Mouse (Mus musculus): ENCODE results near the gene Grin2a.

Gene Grin2a

DNA sequence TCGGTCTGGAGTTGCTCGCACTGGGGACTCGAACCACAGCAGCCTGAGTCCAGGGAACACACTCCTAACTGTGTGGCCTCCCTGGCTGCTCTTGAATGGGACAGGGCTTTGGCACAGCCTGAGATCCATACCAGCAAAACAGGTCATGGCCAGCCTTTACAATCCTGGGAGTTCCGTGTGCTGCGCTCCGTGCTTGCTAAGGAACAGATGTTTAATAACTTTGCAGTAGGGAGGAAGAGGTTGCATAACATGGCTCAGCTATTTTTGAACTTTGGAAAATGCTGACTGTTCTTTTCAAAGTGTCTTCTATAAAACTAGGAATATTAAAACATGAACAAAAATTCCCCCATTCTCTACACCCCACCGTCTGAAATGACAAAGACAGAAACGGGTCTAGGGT is 238.5 kb downstream of the Grin2a start:
- in situ Hi-C loops (cut with MboI, MseI), result no loop called here

DNA sequence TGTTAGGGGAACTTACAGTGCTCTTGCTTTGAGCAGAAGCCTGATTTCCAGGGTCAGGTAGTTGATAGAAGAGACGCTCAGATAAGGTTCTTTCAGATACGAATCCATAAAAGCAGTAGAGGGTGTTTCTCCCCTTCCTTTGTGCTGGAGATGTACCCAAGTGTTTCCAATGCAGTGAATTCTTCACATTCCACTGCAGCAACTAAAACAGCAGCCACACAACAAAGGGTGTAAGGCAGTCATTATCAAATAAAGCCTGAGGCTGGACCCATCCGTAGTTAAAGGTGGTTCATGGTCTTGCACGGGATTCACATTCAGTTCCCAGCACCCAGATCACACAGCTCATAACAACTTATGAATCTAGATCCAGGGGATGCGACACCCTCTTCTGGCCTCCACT is 241.3 kb downstream of the Grin2a start:
- in situ Hi-C loops (cut with MboI, MseI), result no loop called here

DNA sequence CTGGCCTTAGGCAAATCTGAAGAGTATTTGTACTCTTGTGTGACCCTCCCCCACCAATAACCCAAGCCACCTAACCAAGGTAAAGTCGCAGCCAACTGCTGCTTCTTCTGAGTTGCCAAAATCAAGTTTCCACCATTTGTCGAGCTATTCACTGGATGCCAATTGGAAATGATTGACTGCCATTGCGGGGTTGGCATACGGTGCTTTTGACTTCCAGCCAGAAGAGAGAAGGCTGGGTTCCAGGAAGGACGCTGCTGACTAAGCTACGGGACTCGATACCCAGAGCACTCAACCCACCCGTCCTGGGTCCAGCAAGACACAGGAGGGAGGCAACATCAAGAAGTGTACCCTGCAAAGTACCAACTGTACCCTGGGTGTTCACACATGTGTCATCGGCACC is 242.3 kb downstream of the Grin2a start:
- in situ Hi-C loops (cut with MboI, MseI), result no loop called here

DNA sequence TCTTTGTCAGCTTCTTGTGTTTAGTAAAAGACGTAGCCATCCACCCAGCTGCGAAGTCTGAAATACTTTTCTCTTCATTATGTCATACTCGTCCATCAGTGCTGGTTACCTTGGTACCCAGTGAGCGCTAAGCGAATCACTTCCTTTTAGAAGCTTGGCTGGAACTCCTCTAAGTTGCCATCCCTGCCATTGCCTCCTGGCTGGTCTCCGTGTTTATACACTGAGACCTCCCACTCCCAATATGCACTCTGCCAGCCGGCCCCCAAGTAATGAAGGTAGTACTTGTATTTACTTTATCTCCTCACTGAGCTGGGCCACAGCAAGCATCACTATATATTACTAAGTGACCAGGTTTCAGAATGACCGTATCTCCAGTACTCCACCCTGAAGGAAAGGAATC is 242.8 kb downstream of the Grin2a start:
- in situ Hi-C loops (cut with MboI, MseI), result no loop called here

DNA sequence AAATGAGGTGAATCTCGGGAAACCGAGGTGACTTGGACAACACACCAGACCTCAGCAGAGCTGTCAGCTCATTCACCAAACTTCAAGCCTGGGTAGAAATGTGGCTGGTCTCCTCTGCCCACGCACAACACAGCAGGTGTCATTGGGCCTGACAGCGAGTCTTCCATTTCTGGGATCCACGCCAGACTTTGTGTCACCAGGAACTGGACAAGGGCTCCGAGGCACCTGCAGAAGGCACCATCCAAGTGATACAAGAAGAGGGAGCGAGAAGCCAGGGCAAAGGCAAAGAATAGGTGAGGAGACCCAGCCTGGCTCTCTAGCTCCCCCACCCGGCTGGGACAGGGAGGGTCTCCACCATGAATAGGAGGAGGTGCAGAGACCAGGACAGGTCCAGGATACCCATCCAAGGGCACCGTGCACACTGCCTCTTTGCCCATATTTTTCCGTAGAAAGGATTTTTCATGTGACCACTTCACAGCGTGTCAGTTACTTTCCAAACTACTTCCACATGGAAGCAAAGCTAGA is 244.3 kb downstream of the Grin2a start:
- in situ Hi-C loops (cut with MboI, MseI), result no loop called here

- in situ Hi-C loops (cut with MboI, MseI), result no loop called here
These were observed 245.7 kb downstream of the Grin2a start for GRCm38 (mm10) chr16:9749661-9750060.

- in situ Hi-C loops (cut with MboI, MseI), result no loop called here
These were observed 252.9 kb downstream of the Grin2a start for GRCm38 (mm10) chr16:9742443-9742842.

DNA sequence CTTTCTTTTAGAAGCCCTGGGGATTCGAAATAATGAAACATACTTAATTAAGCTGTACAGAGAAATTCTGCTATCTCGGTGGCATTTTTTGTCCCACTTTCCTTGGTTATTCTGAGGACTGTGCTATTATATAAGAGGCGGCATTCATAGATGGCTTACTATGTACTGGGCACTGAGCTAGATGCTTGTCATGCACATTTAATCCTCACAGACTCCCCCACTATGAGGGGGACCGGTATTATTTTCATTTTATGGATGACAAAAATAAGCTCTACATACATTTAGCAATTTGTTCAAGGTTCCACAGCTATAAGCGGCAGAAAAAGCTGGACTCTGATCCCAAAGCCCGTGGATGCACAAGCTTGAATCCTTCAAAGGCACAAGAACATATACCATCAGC is 256.7 kb downstream of the Grin2a start:
- in situ Hi-C loops (cut with MboI, MseI), result no loop called here

DNA sequence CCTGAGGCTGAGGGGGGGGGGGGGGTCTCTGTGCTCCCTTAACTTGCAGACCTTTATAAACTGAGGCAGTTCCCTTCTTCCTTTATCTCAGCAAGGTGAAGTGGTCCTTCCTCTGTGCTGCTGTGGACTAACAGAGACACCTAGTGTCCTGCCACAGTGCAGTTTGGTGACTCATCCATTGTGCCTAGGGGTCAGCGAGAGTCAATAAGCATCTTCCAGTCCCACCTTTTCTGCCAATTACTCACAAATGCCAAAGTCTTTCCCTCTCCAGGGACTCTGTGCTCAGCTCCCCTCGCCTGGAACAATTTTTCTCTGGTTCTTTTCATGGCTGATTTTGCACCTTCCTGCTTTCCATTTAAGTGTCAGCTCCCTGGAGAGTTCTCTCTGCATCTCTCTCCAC is 258.2 kb downstream of the Grin2a start:
- in situ Hi-C loops (cut with MboI, MseI), result no loop called here

DNA sequence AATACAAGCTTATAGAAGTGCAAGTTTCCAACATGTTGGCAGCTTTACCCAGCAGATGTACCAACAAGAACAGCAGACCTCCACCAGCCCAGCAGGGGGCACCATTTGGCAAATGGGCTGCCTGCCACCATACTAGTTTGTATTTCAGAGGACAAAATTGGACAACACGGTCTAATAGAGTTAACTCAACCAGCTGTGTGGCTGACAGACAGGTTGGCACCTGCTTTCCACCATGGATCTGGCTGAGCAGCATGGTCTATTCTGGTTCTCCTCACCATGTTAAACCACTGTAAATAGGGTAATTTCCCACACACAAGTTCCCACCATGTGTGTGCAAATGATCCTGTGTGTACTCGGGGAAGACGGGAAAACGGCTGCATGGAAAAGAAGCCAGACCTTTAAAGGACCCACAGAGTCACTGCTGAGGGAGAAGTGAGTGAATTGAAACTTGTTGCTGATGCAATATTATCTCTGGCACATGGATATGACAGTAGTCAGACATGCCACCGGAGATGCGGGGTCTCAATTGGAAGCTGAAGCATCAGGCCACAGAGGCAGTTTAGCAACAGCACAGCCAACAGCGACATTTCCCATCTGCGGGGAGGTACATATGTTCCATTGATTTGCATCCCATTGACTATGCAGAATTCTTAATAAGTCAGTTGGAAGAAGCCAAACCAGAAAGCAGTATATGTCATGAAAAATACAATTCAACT is 259.8 kb downstream of the Grin2a start:
- in situ Hi-C loops (cut with MboI, MseI), result no loop called here

DNA sequence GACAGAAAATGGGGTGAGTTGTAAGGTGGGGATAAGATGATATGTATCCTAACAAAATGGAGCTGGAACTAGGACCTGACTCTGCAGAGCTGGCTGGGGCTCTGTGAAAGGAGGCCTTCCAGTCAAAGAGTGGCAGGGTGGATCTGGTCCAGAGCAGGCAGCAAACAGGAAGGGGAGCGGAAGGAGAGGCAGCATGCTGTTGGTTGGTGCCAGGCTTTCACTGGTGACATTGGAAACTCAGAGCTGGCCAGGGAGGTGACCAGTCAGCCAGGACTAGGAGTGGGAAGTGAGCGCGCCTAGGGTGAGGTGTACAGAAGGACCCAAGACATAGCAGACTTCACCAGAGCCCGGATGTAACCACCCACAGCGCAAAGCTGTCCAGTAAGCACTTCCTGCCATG is 267.8 kb downstream of the Grin2a start:
- in situ Hi-C loops (cut with MboI, MseI), result no loop called here

DNA sequence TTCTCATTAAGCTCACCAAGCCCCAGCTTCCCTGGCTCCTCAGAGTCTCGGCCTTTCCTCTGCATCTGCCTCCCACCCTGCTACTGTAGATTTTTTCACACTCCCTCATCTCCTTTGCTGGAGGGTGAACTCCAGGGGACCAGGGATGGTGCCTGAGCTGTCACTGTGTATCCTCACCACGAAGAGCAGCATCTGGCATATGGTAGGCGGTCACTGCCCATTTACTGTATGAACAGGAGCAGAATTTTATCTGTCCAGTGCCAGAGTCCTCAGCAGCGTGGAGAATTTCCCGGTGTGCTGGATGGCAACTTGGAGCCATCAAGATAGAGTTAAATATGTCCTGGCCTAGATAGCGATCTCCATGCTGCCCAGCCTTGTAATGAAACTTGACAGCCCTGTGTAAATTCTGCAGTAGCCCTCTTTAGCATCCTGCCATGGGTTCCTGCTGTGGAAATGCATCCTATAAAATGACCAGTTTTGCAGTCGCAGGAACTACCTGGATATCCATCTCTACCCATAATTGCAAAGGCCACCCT is 269.7 kb downstream of the Grin2a start:
- in situ Hi-C loops (cut with MboI, MseI), result no loop called here

GRCm38 (mm10) chr16:9711398-9711797 is 284.0 kb downstream of the Grin2a start:
- in situ Hi-C loops (cut with MboI, MseI), result no loop called here

DNA sequence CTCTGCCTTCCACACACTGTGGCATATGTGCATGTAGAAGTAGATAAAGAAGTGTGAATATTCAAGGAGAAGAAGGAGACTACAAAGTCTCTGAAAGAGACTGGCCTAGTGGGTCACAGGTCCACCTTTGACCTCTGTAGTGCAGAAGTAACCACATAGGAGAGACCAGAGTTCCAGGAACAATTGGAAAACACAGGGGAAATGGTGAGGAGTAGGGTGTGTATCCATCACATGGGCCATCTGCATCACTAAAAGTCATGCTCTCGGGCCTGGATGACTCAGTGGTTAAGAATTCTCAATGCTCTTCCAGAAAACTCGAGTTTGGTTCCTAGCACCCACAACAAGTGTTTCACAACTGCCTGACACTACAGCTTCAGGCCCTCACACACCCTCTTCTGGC is 285.4 kb downstream of the Grin2a start:
- in situ Hi-C loops (cut with MboI, MseI), result no loop called here

DNA sequence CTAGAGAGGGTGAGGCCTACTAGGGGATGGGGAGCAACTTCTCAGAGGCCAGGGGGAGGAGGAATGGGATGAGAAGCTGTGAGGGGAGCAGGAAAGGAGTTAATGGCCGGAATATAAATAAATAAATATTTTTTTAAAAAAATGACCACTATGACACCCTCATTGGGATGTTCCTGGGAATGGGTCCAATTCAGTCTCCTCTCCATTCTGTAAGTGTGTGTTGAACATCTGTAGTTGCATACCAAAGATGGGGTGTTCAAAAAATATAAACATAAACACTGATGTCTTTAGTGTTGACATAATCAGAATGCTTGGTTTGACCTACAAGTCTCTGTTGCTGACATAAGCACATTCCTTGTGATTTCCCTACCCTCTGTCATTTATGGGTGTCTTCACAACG is 298.2 kb downstream of the Grin2a start:
- in situ Hi-C loops (cut with MboI, MseI), result no loop called here

DNA sequence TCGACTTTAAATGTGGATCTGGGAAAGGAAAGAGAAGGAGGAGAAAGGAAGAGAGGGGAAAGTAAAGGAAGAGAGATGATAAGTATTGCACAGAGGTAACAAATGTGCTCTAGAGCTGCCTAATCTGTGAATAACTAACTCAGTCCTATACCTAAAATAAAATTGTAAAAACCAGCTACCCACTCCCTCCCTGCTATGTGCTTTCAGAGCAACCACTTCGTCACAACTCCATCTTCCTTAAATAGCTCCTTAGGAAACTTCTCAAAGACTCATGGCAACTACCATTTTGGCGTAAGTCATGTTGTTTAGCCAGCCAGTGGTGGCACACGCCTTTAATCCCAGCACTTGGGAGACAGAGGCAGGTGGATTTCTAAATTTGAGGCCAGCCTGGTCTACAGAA is 301.3 kb downstream of the Grin2a start:
- in situ Hi-C loops (cut with MboI, MseI), result no loop called here

GRCm38 (mm10) chr16:9688523-9689140 is 306.7 kb downstream of the Grin2a start:
- in situ Hi-C loops (cut with MboI, MseI), result no loop called here

DNA sequence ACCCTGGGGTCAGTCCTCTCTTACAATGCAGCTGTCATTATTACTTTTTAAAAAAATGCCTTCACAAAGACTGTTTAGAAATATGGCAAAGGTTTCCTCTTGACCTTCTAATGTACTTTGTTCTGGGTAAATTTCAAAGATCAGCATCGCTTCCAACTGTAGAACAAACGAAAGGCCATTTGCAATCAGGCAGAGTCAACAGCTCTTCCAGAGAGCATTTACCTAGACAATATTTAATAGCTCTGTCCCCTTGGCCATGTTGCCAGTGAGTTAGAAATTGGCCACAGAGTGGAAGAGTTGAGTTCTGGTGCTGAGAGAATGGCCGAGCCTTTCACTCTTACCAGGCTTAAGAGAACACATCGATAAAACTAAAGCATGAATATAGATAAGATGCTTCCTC is 314.8 kb downstream of the Grin2a start:
- in situ Hi-C loops (cut with MboI, MseI), result no loop called here

- in situ Hi-C loops (cut with MboI, MseI), result no loop called here
These were observed 315.4 kb downstream of the Grin2a start for GRCm38 (mm10) chr16:9679994-9680393.

GRCm38 (mm10) chr16:9678750-9679149 is 316.6 kb downstream of the Grin2a start:
- in situ Hi-C loops (cut with MboI, MseI), result no loop called here

GRCm38 (mm10) chr16:9672390-9672789 is 323.0 kb downstream of the Grin2a start:
- in situ Hi-C loops (cut with MboI, MseI), result no loop called here

GRCm38 (mm10) chr16:9671222-9671621 is 324.1 kb downstream of the Grin2a start:
- in situ Hi-C loops (cut with MboI, MseI), result no loop called here

DNA sequence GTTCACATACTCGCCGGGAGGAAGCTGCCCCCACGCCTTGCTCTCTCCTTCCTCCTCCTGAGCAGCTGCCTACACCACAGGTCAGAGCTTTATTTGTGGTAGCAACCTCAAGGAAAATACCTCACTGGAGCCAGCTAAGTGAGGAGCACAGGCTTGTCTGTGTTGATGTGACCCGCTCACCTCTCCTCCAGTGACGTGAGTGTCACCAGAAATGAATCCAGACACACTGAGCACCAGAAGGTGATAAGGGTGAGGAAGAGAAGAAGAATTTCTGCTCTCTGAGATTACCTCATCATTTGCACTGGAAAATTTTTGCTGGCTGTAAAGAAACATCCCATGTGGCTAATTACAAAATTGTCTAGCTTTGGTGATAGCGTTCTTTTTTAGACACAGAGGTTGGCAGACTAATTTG is 324.6 kb downstream of the Grin2a start:
- in situ Hi-C loops (cut with MboI, MseI), result no loop called here
